Mouse (Mus musculus): ENCODE measurements around the gene Aimp2.

Gene Aimp2

GRCm38 (mm10) chr5:143897635-143898330 is 11.9 kb downstream of the Aimp2 start, which contains the start of gene Ankrd61:
TSS of gene Ankrd61 (minus strand) at chr5:143897685.
- no peak for DNase-seq

GRCm38 (mm10) chr5:143893396-143893795 is 16.3 kb downstream of the Aimp2 start:
- DNase-seq: peak; percentile 16

GRCm38 (mm10) chr5:143892255-143892886 is 17.3 kb downstream of the Aimp2 start:
- no peak for DNase-seq

GRCm38 (mm10) chr5:143890741-143891140 is 18.9 kb downstream of the Aimp2 start:
- no peak for DNase-seq

- no peak for DNase-seq
These were observed 24.4 kb downstream of the Aimp2 start for GRCm38 (mm10) chr5:143885274-143885673.

- DNase-seq: no peak
These were observed 35.1 kb downstream of the Aimp2 start for GRCm38 (mm10) chr5:143874571-143874970.

- no peak for DNase-seq
These were observed 38.0 kb downstream of the Aimp2 start for GRCm38 (mm10) chr5:143871547-143872169.
